8 mouse cellular contexts compared by ENCODE assay signal in genomic region chr9:53536558-53537320, GRCm38 (mm10). TPM values are rescaled to one million over a fixed set of nuclear protein-coding genes. Genes with fewer than 3 reads are reported as not detected.
DNase-seq lines count a peak whose midpoint lies in the region; ATAC-seq lines count a peak whose summit lies in the region.

Atm (minus strand) TSS chr9:53536740.
Npat (plus strand) TSS chr9:53537047.

- peaks cover 4% of the 10 kb centered on the region for H3K36me3 ChIP-seq in forebrain, embryonic 14.5 days (ENCODE audit: control insufficient read depth, insufficient read depth, low read length)
- H3K36me3 ChIP-seq in neural tube, embryonic 15.5 days: 0 out of 2 replicates have a peak, but pooled peaks cover 2% of the 10 kb centered on the region

- H3K27me3 ChIP-seq in forebrain, embryonic 14.5 days (replicated peaks; ENCODE audit: control insufficient read depth, insufficient read depth, low read length): no peaks in the 10 kb centered on the region
- H3K27me3 ChIP-seq in neural tube, embryonic 15.5 days (replicated peaks): no peaks in the 10 kb centered on the region

- peak within 1 kb of the TSS; percentile 88 for H3K4me2 ChIP-seq in forebrain, embryonic 14.5 days (ENCODE audit: low read length)
- peak within 1 kb of the TSS; percentile 93 for H3K4me2 ChIP-seq in neural tube, embryonic 15.5 days

- peak within 1 kb of the TSS; percentile 63 for H3K4me3 ChIP-seq in forebrain, embryonic 14.5 days (ENCODE audit: low read depth, low read length)
- H3K4me3 ChIP-seq in neural tube, embryonic 15.5 days (replicated peaks): peak within 1 kb of the TSS; percentile 88

- no peaks in the 10 kb centered on the region for H3K9me3 ChIP-seq in forebrain, embryonic 14.5 days (replicated peaks; ENCODE audit: control insufficient read depth, low read length)
- no peaks in the 10 kb centered on the region for H3K9me3 ChIP-seq in neural tube, embryonic 15.5 days (replicated peaks)

- intact Hi-C loops in heart, postnatal 14 days (cut with DNase I): loop anchor here (5.0 kb wide), 2 partner anchors 144 to 289 kb away; partner anchors contain the start of gene Ddx10

- under 1% methylated on average over 69 of the region's 69 CpGs for WGBS in forebrain, embryonic 14.5 days
- under 1% methylated on average over 69 of the region's 69 CpGs for WGBS in neural tube, embryonic 15.5 days

- DNase-seq in ES-CJ7 (ENCODE audit: low read depth, low spot score): peak; percentile 100
- DNase-seq in cerebellum, adult 11 months: peak; percentile 100
- peak; percentile 100 for DNase-seq in forebrain, embryonic 14.5 days (ENCODE audit: low spot score)
- peak; percentile 99 to 100 for DNase-seq in heart, postnatal 14 days
- peak; percentile 99 for DNase-seq in layer of hippocampus, adult 11-12 months (ENCODE audit: low spot score)
- peak; percentile 100 for DNase-seq in lung, adult 18-20 months
- DNase-seq in testis, postnatal 14 days (ENCODE audit: low spot score): peak; percentile 99

- H3K9ac ChIP-seq in forebrain, embryonic 14.5 days (ENCODE audit: low read length): peak within 1 kb of the TSS; percentile 91
- H3K9ac ChIP-seq in neural tube, embryonic 15.5 days (replicated peaks): peak within 1 kb of the TSS; percentile 85

- H3K27ac ChIP-seq in forebrain, embryonic 14.5 days (ENCODE audit: low read depth, low read length): peak within 1 kb of the TSS; percentile 88
- peak within 1 kb of the TSS; percentile 91 for H3K27ac ChIP-seq in neural tube, embryonic 15.5 days (replicated peaks)

- H3K4me1 ChIP-seq in forebrain, embryonic 14.5 days (ENCODE audit: control insufficient read depth, insufficient read depth, low read length): peaks cover 13% of the 10 kb centered on the region
- peaks cover 27% of the 10 kb centered on the region for H3K4me1 ChIP-seq in neural tube, embryonic 15.5 days

- peak; percentile 99 for ATAC-seq in forebrain, embryonic 14.5 days
- ATAC-seq in neural tube, embryonic 15.5 days (ENCODE audit: low FRiP score): peak; percentile 99

RNA-seq across cellular contexts. Expression of gene Atm, which starts in this region (rescaled TPM):
- 12.5 and 13.0 TPM in 2 replicates for polyA plus RNA-seq in forebrain, embryonic 14.5 days (2014; fragmentation: Nextera tagmentation; extraction: Ambion mirVana)
- total RNA-seq in heart, postnatal 14 days (2021): 10 to 100 TPM in 1 of 2 experiments, 1 to 10 TPM in 1; 9.6 to 10.3 TPM
- polyA plus RNA-seq in neural tube, embryonic 15.5 days (2015; fragmentation: Nextera tagmentation; extraction: Ambion mirVana): 9.2 and 11.8 TPM in 2 replicates

RNA-seq across cellular contexts. Expression of gene Npat, which starts in this region (rescaled TPM):
- polyA plus RNA-seq in forebrain, embryonic 14.5 days (2014; fragmentation: Nextera tagmentation; extraction: Ambion mirVana): 13.9 and 15.3 TPM in 2 replicates
- 1 to 10 TPM; 8.3 to 8.5 TPM for total RNA-seq in heart, postnatal 14 days (2021)
- 9.0 and 10.7 TPM in 2 replicates for polyA plus RNA-seq in neural tube, embryonic 15.5 days (2015; fragmentation: Nextera tagmentation; extraction: Ambion mirVana)

Comparison
In these comparisons a context has a peak if more than half of its experiments do, and no peak if none do; other contexts are left out.
1. Peak in every context shown above with its lines: DNase-seq, ATAC-seq, H3K4me3 ChIP-seq and H3K27ac ChIP-seq.